Mouse (Mus musculus): Measurements from ENCODE around the gene Arsj. TPM values are rescaled to one million over a fixed set of nuclear protein-coding genes. Genes with fewer than 3 reads are reported as not detected.

The Arsj gene
- total RNA-seq, 2 experiments from 2014 or later = 4.2 to 4.3 TPM

- Histone ChIP-seq H3K4me3 (no peak overlapping the region), H3K27ac (no peak overlapping the region)
- no peak for DNase-seq (ENCODE audit: low spot score in 2 of 2)
- TF ChIP-seq CTCF (conservative IDR thresholded peaks at IDR 0.05) = no peak
These were observed 85.6 kb downstream of the Arsj start for GRCm38 (mm10) chr3:126449058-126449457.

- no peak for DNase-seq (ENCODE audit: low spot score in 2 of 2)
- no peak overlapping the region for H3K27ac ChIP-seq
- no peak overlapping the region for H3K4me3 ChIP-seq
- no peak for TF ChIP-seq CTCF (conservative IDR thresholded peaks at IDR 0.05)
These were observed 86.0 kb downstream of the Arsj start for GRCm38 (mm10) chr3:126449515-126449914.

- DNase-seq (ENCODE audit: low spot score in 2 of 2) = no peak
- no peak for TF ChIP-seq CTCF (conservative IDR thresholded peaks at IDR 0.05)
- Histone ChIP-seq H3K27ac (no peak overlapping the region), H3K4me3 (no peak overlapping the region)
These were observed 92.5 kb downstream of the Arsj start for GRCm38 (mm10) chr3:126455787-126456482.

GRCm38 (mm10) chr3:126463119-126463815 is 99.8 kb downstream of the Arsj start:
- DNase-seq (ENCODE audit: low spot score in 2 of 2) = no peak
- Histone ChIP-seq H3K4me3 (no peak overlapping the region), H3K27ac (no peak overlapping the region)
- no peak for TF ChIP-seq CTCF (conservative IDR thresholded peaks at IDR 0.05)

GRCm38 (mm10) chr3:126464262-126464661 is 100.8 kb downstream of the Arsj start:
- Histone ChIP-seq H3K27ac (no peak overlapping the region), H3K4me3 (no peak overlapping the region)
- no peak for TF ChIP-seq CTCF (conservative IDR thresholded peaks at IDR 0.05)
- no peak for DNase-seq (ENCODE audit: low spot score in 2 of 2)

Other genes starting within 250 kb of the Arsj start
- 10 to 100 TPM; 35.5 to 36.4 TPM for gene Camk2d, start 232.6 kb downstream of the Arsj start, total RNA-seq (2021)

All from layer of hippocampus, adult 2 months (tissue).